Mouse (Mus musculus): ENCODE measurements at regions not wholly inside any gene's neighbourhood (a gene's known extent, or its start where the extent isn't known, plus 50 kb on each side); places are given as distances from the start of the nearest gene placed in this dataset.
A peak's percentile ranks its signal among the peaks of the same experiment; 100 is the strongest.

GRCm38 (mm10) chr9:8273253-8273652, 139.2 kb upstream of the Cep126 start:
- no peak for DNase-seq

GRCm38 (mm10) chr9:8249542-8249941, 115.4 kb upstream of the Cep126 start:
- peak in 1 of 2 experiments; percentile 4 for DNase-seq

GRCm38 (mm10) chr9:8228078-8228477, 94.0 kb upstream of the Cep126 start:
- DNase-seq = no peak

GRCm38 (mm10) chr9:8226415-8226814, 92.3 kb upstream of the Cep126 start:
- DNase-seq = no peak

- DNase-seq = peak in 1 of 2 experiments; percentile 18
Observed at GRCm38 (mm10) chr9:8208855-8209254, 74.8 kb upstream of the Cep126 start.

GRCm38 (mm10) chr9:8185433-8185832, 51.3 kb upstream of the Cep126 start:
- DNase-seq = no peak

Data from lung, adult 18-20 months (tissue).